Mouse (Mus musculus) T-helper 1 cell (primary cell): ENCODE results near the gene Setd1a.

Source experiments
- in situ Hi-C: fragments of 300-600 bp; cut with MboI, MseI; formaldehyde crosslinking; loops from one replicate; pipeline ENCODE4 v1.15.1; 2025; ENCODE audit warnings: high pct_unique_total_duplicates

The Setd1a gene

GRCm38 (mm10) chr7:127766851-127767609 is 9.4 kb upstream of the Setd1a start:
- in situ Hi-C loops, result no loop called here

- in situ Hi-C loops, result no loop called here
These were observed 8.7 kb upstream of the Setd1a start for GRCm38 (mm10) chr7:127767671-127768345.

GRCm38 (mm10) chr7:127768346-127768996 is 8.0 kb upstream of the Setd1a start:
- in situ Hi-C loops, result no loop called here

DNA sequence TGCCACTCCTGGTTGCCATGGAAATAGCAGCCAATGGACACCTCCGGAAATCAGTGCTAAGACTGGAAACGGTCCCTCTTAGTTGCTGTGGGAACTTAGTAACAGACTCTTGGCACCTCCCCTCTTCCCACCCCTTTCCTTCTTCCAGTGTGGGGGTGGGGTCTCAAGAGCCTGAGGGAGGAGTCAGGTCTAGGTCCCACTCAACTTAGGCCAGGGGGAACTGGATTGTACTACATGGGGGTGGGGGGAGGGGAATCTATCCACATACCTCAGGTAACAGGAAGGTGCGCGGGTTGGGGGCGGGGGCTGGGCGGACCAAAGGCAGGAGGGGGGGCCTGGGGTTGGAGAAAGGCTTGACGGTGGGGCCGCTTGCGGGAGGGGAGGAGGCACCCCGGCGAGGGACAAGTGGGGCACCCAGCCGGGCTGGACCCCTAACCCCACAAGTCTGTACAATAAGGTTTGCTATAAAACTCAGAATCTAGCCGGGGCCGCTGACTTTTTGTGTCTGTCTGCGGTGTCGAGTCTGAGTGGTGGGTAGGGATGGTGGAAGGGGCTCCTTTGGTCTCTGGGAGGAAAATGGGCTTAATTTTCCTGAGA is 7.4 kb upstream of the Setd1a start:
- in situ Hi-C loops, result no loop called here

DNA sequence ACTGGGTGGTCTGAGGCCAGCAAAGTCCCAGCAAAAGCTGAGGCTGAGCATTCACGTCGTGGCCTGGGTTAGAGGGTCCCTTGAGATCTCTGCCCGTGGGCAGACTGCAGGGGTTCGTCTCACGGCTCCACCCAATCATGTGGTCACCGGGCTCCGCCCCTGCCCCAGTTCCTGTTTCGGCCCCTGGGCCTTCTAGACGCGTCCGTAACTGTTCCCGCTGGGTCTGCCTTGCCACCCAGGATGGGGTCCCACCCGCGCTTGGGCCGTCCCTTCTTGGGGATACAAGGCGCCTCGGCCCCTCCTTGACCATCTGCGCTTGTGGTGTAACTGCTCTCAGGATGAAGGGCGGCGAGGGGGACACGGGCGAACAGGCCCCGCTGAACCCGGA is 6.8 kb upstream of the Setd1a start, which contains the start of gene Orai3:
TSS of gene Orai3 (plus strand) at position 165 of the 388 bp plus-strand sequence.
- in situ Hi-C loops, result no loop called here

- in situ Hi-C loops, result no loop called here
These were observed 6.2 kb upstream of the Setd1a start for GRCm38 (mm10) chr7:127770039-127770905.

GRCm38 (mm10) chr7:127771262-127771661 is 5.2 kb upstream of the Setd1a start:
- in situ Hi-C loops, result no loop called here

DNA sequence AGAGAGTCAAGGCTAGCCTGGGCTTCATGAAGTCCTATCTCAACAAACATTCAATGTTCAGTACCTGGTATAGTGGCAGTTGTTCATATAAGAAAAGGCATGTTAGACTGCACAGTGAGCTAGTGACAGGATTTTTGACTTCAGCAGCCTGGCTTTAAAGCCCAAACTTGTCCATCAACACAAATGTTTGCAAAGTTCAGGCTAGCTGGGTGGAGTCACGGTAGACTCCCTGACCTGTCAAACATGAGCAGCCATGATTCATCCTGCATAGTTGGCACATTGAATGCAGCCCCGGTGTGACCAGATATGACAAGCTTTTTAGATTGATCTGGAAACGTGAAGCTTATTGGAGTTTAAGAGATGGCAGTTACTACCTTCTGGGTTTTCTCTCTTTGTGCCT is 4.4 kb upstream of the Setd1a start:
- in situ Hi-C loops, result no loop called here

- in situ Hi-C loops, result no loop called here
These were observed 3.9 kb upstream of the Setd1a start for GRCm38 (mm10) chr7:127772557-127772956.

GRCm38 (mm10) chr7:127773664-127774384 is 2.6 kb upstream of the Setd1a start:
- in situ Hi-C loops, result no loop called here

GRCm38 (mm10) chr7:127775837-127776236 is 633 bp upstream of the Setd1a start:
- in situ Hi-C loops, result loop anchor here (5.0 kb wide), 1 partner anchor 66 kb away; no protein-coding TSS in a partner anchor

DNA sequence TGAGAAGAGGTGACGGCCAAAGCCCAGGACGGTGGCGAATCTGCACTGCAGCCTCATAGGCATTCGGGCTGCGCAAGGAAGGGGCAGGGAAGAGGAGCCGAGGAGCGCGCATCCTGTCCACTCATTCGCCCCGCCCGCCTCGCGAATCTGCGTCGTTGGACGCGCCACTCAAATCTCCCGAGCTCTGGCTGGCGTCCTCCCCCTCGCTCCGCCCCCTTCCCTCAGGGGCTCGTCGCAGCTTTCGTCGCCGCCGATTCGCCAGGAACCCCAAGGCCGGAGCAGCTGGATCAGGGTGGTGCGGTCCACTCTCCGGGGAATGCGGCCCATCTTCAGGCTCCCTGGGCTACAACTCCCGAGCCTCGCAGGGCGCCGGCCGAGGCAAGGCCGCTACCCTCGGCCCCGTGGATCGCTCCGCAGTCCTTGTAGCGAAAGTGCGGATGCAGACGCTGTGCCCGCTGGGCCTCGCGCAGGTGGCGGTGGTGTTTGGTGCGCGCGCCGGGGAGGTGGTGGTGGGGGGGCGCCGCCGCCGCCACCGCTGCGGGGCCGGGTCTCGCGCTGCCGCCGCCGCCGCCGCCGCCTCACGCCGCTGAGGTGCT is 506 bp downstream of the Setd1a start:
- in situ Hi-C loops, result loop anchor here (5.0 kb wide), 1 partner anchor 65 kb away; no protein-coding TSS in a partner anchor

GRCm38 (mm10) chr7:127777474-127778266 is 1.2 kb downstream of the Setd1a start:
- in situ Hi-C loops, result loop anchor here (5.0 kb wide), 1 partner anchor 65 kb away; no protein-coding TSS in a partner anchor

DNA sequence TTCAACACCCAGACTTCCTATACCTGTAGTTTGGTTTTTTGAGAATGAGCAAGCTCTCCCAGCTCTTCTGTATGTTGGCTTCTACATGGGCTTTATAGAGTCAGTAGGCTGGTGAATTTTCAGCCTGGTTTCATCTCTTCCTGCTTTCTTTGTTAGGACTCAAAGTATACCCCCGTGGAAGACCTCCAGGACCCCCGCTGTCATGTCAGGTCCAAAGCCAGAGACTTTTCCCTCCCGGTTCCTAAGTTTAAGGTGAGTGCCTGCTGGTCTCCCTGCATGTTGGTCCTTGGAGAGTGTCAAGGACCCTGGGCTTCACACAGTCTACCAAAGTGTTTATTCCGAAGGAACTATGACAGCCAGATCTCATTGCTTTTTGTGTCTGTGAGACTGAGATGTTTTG is 1.9 kb downstream of the Setd1a start:
- in situ Hi-C loops, result loop anchor here (5.0 kb wide), 1 partner anchor 64 kb away; no protein-coding TSS in a partner anchor

DNA sequence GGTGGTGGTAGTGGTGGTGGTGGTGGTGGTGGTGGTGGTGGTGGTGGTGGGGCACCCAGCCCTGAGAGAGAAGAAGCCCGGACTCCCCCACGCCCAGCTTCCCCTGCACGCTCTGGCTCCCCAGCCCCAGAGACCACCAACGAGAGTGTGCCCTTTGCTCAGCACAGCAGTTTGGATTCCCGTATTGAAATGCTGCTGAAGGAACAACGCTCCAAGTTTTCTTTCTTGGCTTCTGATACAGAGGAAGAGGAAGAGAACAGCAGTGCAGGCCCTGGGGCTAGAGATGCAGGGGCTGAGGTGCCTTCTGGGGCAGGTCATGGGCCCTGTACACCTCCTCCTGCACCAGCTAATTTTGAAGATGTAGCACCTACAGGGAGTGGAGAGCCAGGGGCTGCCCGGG is 8.8 kb downstream of the Setd1a start, which contains the start of gene Gm49388:
TSS of gene Gm49388 (plus strand) at position 301 of the 400 bp plus-strand sequence.
- in situ Hi-C loops, result no loop called here

- in situ Hi-C loops, result no loop called here
These were observed 20.8 kb downstream of the Setd1a start for GRCm38 (mm10) chr7:127797076-127797845.

DNA sequence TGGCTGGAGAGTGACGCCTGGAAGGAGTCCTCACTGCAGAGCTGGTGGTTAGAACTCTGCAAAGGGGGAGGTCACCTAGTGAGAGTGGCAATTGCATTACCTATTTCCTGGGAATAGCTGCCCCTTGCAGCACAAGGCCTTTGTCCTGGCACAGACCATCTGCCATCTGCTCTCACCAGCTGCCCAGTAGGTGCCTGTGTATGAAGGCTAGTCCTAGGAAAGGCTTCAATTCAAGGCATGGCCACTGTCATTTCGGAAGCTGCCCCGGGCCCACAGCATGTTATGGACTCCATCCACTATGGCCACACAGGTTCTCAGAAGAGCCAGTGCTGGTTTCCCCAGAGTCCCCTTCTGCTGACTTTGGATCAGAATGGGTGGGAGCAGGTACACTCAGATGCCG is 22.1 kb downstream of the Setd1a start:
- in situ Hi-C loops, result no loop called here

- in situ Hi-C loops, result no loop called here
These were observed 22.7 kb downstream of the Setd1a start for GRCm38 (mm10) chr7:127799211-127799610.
